Mouse (Mus musculus) CD4-positive, CD25-positive, alpha-beta regulatory T cell, adult 2 months (primary cell): Measurements from ENCODE around the gene Skap2.

ENCODE experiments used
- DNase-seq: peaks from one replicate; pipeline ENCODE4 v3.0.0-alpha.2; 2012; ENCODE audit warnings: low read depth, low spot score

The Skap2 gene

DNA sequence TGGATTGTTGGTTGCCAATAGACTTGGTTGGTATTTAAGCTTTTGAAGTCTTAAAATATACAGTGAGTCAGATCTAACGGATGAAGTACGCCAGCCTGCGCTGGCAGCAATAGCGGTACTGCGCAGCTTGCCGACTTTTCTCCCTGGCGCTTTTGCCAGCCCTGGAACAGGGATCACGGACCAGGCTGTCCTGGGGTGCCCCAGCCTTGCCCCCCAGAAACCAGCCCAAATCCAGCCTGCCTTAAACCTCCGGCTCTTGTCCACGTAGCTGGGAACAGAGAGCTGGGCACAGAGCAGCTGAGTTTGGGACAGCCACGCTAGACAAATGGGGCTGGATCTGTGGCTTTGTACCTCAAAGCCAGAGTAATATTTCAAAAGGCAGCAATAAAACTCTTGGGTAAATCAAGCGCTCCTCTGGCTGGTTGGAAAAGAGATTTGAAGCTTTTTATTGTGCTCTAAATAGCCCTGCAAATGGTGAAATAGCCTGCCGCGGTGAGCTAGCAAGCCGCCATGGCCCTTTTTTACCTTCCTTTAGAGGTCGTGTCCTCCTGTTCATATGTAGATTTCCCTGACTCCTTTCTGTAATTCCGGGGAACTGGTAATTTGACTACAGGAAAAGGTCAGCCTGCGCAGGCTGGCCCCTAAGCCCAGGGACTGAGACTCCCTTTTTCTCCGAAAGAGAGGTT is 6.2 kb downstream of the Skap2 start:
- DNase-seq: no peak

GRCm38 (mm10) chr6:52005616-52005962 is 6.8 kb downstream of the Skap2 start:
- DNase-seq: no peak

DNA sequence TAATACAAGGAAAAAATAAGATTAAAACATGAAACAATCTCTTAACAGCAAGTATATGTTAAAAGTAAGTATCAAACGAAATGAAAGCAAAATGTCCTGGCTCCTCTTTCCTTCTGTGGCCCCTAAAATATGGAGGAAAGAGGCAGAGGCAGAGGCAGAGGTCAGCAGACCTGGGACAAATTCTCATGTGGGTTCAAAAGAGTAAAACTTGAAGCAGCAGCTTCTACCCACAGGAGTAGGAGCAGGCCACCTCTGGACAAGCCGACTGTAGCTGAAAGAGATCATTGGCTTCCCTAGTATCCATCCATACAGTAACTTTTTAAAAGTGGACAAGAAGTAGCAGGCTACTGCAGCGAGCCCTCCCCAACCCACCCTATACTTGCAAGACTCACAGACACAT is 7.4 kb downstream of the Skap2 start:
- no peak for DNase-seq

DNA sequence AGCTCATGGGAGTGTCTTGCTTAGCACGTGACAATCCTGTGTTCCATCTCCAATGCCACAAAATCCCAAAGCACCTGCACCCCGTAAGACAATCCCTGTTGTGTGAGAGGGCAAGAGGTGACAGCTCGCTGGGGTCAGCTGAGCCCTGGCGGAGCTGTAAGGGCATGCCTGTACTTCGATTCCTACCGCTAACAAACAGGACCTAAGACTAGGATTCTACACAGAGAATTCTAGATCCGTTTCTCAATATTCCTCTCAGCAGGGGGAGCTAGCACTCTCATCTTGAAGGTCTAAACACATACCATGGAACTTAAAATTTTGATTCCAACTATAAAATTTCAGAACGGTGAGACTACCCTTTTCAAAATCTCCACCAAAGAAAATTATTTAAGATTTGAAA is 9.7 kb downstream of the Skap2 start:
- DNase-seq: peak; percentile 32

DNA sequence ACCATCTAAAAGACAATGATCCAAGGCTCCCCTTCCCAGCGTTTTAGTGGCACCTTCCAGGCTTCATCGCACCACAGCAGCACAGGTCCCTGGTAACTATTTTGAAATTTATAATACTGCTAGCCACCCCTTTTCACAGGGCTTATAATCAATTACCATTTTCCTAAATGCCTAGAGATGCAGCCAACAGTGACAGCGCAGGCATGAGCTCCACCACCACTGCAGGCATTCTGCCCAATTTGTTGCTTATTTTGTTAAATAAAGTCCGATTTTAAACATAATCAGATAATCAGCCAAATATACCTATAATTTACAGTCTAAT is 13.2 kb downstream of the Skap2 start:
- DNase-seq: no peak

DNA sequence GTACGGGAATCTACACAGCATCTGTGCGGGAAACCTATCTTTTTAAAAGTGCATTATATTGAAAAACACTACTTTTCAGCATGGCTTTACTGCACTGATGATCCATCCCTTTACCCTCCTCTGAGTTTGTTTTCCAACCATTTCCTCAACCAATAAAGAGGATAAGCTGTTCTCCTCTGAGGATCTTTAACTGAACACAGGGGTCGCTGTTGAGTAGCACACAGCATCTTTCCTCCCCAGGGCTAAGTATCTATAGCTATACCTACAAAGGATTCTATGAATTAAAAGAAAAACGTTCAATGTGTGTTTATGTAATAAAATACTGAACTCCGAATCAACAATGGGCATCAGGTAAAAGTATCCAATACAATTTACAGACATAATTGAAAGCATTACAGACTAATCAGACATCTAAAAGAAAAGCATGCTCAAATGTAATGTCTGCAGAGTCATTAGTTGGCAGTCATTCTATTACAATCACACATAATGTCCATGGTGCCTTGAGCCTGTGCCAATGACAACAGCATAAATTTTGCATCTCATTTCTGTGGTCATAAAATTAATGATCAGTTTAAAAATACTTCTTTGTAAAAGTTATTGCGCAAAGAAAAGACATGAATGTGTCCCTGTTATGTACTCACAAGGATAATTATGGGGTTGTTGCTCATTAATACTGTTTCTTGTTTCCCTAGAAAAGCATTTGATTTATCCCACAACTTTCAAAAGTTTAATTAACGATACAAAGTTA is 13.8 kb downstream of the Skap2 start:
- DNase-seq: peak; percentile 55

DNA sequence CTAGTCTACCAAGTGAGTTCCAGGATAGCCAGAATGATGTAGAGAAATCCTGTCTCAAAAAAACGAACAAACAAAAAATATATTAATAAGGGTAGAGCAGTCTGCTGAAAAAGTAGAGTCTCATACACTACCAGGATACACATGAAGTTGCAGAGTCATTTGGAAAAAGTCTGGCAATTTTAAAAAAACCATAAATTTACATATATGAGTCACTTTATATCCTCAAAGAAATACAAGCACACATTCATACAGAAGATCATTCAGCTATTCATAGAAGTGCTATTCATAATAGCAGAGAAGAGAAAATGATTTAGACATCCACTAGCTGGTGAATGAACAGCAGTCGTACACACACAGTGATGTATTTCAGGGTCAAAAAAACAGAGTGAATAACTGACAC is 24.4 kb downstream of the Skap2 start:
- DNase-seq: no peak

DNA sequence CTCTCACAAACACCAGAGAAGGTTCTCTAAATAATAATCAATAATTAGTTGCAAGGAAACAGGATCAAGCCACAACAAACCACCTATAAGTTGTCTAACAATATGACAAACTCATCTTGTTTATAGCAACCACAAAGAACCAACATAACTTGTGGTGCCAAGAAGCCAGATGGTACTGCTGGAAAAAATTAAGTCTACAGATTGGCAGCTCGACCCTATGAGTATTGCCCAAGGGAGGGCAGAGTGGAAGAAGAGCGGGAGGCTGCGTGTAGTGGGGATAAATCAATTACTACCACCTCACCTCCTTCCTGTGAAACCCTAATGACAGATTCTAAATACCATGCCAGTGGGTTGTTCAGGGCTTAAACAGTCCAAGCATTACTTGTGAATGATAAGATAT is 34.7 kb downstream of the Skap2 start:
- DNase-seq: no peak

DNA sequence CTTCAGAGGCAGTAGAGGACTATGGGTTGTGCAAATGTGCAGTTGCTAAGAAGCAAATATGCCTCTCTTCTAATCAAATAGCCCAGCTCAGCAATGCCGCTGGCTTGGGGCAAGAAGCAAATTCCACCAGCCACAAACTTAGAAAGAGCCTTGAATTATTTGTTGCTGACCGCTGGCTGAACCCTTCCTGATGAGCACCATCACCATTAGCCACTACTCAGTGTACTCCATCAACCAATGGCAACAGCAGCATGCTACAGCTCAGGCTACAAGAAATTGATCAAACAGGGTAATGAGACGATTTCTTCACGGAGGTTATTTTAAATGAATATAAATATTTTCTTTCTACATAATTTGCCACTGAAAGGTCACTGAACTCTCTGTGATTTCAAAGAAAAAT is 36.6 kb downstream of the Skap2 start:
- DNase-seq: no peak

DNA sequence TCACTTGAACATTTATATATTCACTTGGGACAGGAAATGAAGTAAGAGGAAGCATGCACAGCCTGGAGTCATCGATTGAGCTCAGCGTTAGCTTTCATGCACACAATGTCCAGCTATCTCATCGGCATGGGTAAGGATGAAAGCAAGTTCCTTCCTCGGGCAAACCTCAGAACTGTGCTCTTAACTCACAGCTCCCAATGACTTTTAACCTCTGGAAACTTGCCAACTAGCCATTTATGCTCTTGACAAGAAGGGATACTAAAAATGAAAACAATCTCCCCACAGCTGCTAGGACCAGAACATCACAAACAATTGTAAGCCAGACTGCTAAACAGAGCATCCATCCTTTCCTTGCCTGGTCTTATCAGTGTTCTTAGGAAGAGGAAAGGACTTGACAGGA is 53.4 kb downstream of the Skap2 start:
- no peak for DNase-seq

GRCm38 (mm10) chr6:51956048-51956792 is 56.1 kb downstream of the Skap2 start:
- no peak for DNase-seq

GRCm38 (mm10) chr6:51947661-51948060 is 64.7 kb downstream of the Skap2 start:
- DNase-seq: no peak

DNA sequence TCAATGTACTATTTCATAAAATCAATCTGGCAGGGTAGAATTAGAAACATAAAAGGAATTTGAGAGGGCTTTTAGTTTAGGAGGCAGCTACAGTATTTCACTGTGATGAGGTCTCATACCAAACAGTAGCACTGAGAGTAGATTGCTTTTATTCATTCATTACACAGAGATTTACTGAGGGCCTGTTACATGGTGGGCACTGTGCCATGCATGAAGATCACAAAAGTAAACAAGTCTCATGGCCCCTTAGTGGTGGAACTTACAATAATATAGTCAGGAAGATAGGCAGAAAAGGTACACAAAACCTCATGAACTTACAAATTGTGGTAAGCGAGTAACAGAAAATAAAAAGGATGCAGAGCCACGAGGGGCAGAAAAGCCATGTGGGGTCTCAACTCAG is 67.4 kb downstream of the Skap2 start:
- DNase-seq: no peak

DNA sequence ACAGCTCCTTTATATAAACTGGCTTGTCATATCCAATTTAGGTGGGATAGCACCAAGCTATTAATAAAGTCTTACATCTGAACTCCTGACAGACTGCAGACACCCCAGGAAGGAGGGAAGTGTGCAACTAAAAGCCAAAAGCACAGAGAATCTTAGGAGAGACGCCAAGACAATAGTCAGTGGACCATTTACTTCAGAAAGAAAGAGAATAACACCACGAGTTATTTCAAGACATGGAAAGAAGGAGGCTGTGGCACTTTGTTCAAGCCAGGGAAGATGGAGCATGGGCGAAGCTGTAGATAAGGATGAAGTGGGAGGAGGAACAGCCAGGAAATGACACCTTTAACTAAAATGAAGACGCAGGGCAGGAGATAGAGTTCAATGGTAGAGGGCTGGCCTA is 78.4 kb downstream of the Skap2 start:
- no peak for DNase-seq

GRCm38 (mm10) chr6:51933034-51933611 is 79.2 kb downstream of the Skap2 start:
- no peak for DNase-seq

- DNase-seq: no peak
Observed at GRCm38 (mm10) chr6:51927101-51927500, 85.2 kb downstream of the Skap2 start.

GRCm38 (mm10) chr6:51921831-51922230 is 90.5 kb downstream of the Skap2 start:
- DNase-seq: no peak

GRCm38 (mm10) chr6:51908495-51908894 is 103.9 kb downstream of the Skap2 start:
- no peak for DNase-seq

DNA sequence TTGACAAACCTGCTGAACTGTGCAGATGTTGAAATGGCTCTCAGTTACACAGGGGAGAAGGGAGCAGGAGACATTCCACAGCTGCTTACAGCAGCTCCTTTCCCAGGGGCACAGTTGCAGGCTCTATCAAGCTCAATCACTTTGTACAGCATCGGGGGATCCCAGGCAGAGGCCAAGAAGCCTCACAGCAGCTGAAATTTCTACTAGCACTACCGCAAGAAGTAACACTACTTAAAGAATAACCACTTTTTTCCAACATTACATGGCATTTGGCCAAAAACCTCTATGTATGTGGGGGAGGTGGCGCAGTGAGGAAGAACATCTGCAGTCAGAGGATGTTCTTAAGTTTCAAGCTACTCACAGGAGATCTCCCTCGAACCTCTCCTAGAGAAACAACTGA is 106.7 kb downstream of the Skap2 start:
- peak; percentile 26 for DNase-seq

DNA sequence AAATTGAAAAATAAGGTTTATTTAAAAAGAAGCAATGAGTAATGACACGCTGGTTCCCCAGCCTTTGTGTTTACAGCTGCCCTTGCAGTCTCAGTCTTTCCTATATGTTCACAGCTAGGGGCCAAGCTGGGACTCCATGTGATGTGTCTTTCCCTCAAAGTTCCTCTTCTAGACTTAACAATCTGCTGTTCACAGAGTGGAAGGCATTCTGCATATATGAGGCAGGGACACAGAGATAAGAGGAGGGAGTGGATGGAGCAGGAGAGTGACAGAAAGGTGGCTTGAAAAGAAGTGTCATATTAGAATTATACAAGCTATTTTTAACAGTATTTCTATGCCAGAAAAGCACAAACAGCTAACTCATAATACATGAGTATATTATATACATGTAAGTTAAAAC is 110.8 kb downstream of the Skap2 start:
- DNase-seq: no peak

DNA sequence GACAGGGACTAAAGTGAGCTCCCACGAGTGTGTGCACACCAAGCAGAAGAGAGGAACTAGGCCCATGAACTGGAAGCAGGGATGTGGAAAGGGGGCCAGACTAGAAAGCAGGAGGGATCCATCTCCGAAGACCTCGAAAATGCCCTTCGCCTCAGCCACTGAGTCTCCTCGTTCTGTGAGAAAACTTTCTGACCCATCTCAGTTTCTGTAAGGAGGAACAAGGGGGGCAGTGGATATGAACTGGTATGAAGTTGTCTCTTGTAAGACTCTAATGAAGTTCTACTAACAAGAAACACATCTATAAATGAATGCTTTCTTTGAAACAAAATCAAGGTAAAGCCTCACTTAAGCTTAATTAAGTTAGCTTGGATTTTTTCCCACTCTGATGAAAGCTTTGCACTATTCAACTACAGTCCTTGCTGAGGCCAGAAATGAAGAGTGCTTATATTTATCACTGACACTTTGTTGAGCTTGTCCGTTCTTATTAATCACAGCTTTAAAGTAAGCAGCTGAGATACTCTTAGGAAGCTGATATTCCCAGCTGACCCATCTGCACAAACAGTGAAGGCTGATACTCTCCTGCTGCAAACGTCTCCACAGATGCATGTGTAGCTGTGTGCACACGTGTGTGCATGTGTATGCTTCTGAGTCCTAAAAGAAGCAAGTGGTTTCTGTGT is 113.9 kb downstream of the Skap2 start:
- no peak for DNase-seq

DNA sequence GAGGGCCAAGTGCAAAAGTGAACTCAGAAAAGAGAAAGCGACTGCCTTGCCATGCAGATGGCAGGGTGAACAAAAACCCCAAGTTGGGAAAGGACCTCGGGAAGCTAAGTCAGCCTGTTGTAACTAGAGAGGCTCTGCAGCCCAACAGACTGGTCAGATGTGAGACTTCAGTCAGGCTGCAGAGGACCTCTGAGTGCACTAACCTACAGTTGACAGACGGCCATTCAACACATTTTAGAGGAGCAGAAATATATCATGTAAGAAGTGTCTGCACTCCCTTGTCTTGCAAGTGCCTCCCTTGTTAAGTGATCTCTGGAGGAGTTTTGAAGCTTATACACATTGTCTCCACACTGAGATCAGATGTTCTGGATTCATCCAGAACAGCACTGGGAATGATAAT is 116.6 kb downstream of the Skap2 start:
- no peak for DNase-seq
